Mouse (Mus musculus) bone marrow macrophage, adult 2 months (primary cell): ENCODE data around the gene Cog6. TPM values are rescaled to one million over a fixed set of nuclear protein-coding genes. Genes with fewer than 3 reads are reported as not detected.
"Not testable (repeated sequence)": the region's sequence is repeated elsewhere in the genome, so short reads cannot be mapped to it uniquely, and the experiment has no call there.

Experiments used
- H3K27ac ChIP-seq: 2 replicates; pipeline ENCODE4 v1.5.1; 2012; ENCODE audit warnings: low read depth, low read length; ENCODE audit not compliant: insufficient read depth
- H3K4me1 ChIP-seq: 2 replicates; pipeline ENCODE4 v1.6.1; 2012; ENCODE audit warnings: low read length; ENCODE audit not compliant: control insufficient read depth, insufficient read depth
- H3K4me3 ChIP-seq: 2 replicates; pipeline ENCODE4 v1.5.1; 2012; ENCODE audit warnings: mild to moderate bottlenecking, low read length, moderate library complexity; ENCODE audit not compliant: insufficient read depth
- CTCF ChIP-seq: IDR thresholded peaks from 2 replicates; pipeline ENCODE4 v1.5.1; 2012; ENCODE audit warnings: low read depth, mild to moderate bottlenecking, low read length, moderate library complexity
- POLR2A ChIP-seq: IDR thresholded peaks from 2 replicates; pipeline ENCODE4 v1.6.1; 2012; ENCODE audit warnings: mild to moderate bottlenecking, low read depth, low read length, borderline replicate concordance
- polyA plus RNA-seq: library from polyadenylated mRNA; stranded (reverse); fragments of >200 nt; gene quantifications from 2 replicates; pipeline ENCODE4 v1.2.4, GENCODE M21; 2012; ENCODE audit not compliant: missing spikeins, insufficient read depth, insufficient read length

The Cog6 gene
- polyA plus RNA-seq, 1 experiment = 18.6 TPM

- TF ChIP-seq CTCF (no peak), POLR2A (no peak)
- Histone ChIP-seq H3K27ac (no peak overlapping the region), H3K4me1 (0 out of 2 replicates have a peak, but pooled peaks cover 2% of the 10 kb centered on the region), H3K4me3 (no peak overlapping the region)
Measured at GRCm38 (mm10) chr3:52997381-52997780, 19.7 kb downstream of the Cog6 start.

DNA sequence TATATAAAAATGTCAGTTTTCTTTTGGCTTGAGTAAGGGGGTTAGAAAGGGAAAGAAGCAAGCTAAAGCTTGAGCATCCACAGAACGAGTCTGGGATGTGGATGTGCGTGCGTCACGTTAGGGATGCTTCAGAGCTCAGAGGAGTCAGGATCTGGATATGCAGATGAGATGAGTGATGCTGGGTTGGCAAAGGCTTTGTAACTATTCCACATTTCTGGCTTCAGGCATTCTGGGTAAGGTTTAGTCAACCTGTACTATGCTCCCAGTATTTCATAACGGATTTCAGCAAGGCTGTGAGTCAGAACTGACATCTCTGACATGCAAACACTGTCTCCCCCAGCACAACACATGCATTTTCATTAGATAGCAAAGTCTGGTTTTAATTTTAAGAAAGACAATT lies 20.4 kb downstream of the Cog6 start:
- no peak overlapping the region for H3K27ac ChIP-seq
- TF ChIP-seq CTCF (no peak), POLR2A (no peak)
- H3K4me3 ChIP-seq = no peak overlapping the region
- H3K4me1 ChIP-seq = 0 out of 2 replicates have a peak, but pooled peaks cover 2% of the 10 kb centered on the region

GRCm38 (mm10) chr3:52994666-52995065 lies 22.4 kb downstream of the Cog6 start:
- no peak overlapping the region for H3K4me3 ChIP-seq
- H3K4me1 ChIP-seq = no peaks in the 10 kb centered on the region
- TF ChIP-seq CTCF = peak; percentile 32; the same call in 1 of the 2 replicates
- no peak for TF ChIP-seq POLR2A
- H3K27ac ChIP-seq = no peak overlapping the region

- Histone ChIP-seq H3K27ac (no peak overlapping the region), H3K4me3 (no peak overlapping the region), H3K4me1 (no peaks in the 10 kb centered on the region)
- TF ChIP-seq CTCF (no peak), POLR2A (no peak)
Measured at GRCm38 (mm10) chr3:52993296-52993695, 23.7 kb downstream of the Cog6 start.

- no peak overlapping the region for H3K27ac ChIP-seq
- no peak overlapping the region for H3K4me3 ChIP-seq
- no peaks in the 10 kb centered on the region for H3K4me1 ChIP-seq
- no peak for TF ChIP-seq CTCF
- no peak for TF ChIP-seq POLR2A
Measured at GRCm38 (mm10) chr3:52990041-52990737, 26.8 kb downstream of the Cog6 start.

DNA sequence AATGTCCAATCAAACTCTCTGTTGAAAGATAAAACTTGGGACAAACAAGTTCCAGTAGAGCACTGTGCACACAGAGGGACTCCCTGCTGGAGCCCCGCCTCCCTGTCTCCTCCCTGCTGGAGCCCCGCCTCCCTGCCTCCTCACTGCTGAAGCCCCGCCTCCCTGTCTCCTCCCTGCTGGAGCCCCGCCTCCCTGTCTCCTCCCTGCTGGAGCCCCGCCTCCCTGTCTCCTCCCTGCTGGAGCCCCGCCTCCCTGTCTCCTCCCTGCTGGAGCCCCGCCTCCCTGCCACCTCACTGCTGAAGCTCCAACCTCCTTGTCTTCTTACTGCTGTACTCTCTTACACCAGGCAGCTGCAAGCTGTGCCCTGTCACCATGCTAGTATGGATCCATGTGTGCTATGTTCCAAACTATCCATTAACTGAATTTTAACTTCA lies 31.5 kb downstream of the Cog6 start:
- H3K4me1 ChIP-seq, H3K4me3 ChIP-seq, H3K27ac ChIP-seq: not testable (repeated sequence)

- no peak for TF ChIP-seq CTCF
- no peak for TF ChIP-seq POLR2A
- Histone ChIP-seq H3K4me3 (no peak overlapping the region), H3K27ac (no peak overlapping the region), H3K4me1 (0 out of 2 replicates have a peak, but pooled peaks cover 2% of the 10 kb centered on the region)
Measured at GRCm38 (mm10) chr3:52983772-52984171, 33.3 kb downstream of the Cog6 start.

GRCm38 (mm10) chr3:52982993-52983392 lies 34.0 kb downstream of the Cog6 start:
- no peak for TF ChIP-seq POLR2A
- no peak for TF ChIP-seq CTCF
- no peak overlapping the region for H3K27ac ChIP-seq

DNA sequence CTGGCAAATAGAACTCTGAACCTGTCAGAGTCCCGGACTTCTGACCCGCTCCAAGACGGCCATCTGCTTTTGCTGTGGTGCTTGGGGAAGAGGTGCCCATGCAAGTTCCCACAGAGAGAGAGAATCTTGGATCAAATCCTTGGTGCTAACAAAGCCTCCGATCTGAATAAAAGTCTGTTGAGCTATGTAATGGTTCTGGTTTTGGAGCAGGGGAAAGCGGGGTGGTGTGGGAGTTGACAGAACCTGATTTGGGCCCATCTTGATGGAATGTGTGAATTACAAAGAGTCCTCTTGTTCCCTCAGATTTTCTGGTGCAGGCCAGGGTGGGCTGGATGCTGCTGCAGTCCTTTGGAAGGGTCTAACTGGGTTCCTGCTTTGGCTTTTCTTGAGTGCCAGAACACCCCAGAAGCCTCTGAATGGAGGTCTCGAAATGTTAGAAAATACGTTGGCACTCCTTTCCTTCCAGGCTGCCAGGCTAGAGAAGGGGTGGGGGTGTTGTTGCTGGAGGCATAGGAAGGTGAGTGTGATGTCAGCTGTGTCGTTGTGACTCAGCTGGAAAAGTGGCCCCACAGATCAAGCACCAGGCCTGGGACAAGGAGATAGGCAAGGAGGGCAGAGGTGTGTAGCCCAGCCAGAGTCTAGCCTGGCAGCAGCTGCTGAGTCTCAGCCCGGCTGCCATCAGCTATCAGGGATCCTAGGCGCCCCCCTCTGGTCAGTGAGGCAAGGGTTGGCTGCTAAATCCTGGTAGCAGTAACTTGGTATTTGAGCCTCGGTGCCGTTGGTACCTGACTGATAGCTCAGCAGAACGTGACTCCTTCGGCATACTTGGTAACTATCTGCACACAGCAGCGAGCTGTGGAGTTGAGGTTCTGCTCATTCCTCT lies 42.1 kb downstream of the Cog6 start:
- no peak overlapping the region for H3K4me3 ChIP-seq
- peak; percentile 36; the same call in 1 of the 2 replicates for TF ChIP-seq CTCF
- no peak for TF ChIP-seq POLR2A
- H3K27ac ChIP-seq = no peak overlapping the region
- H3K4me1 ChIP-seq = peaks cover 2% of the 10 kb centered on the region; the same call in 1 of the 2 replicates

More at GRCm38 (mm10) chr3:52982993-52983392, 34.0 kb downstream of the Cog6 start:
- H3K4me1 ChIP-seq = 0 out of 2 replicates have a peak, but pooled peaks cover 2% of the 10 kb centered on the region
- H3K4me3 ChIP-seq = no peak overlapping the region

GRCm38 (mm10) chr3:52972916-52973315 lies 44.1 kb downstream of the Cog6 start:
- Histone ChIP-seq H3K27ac (no peak overlapping the region), H3K4me1 (peaks cover 2% of the 10 kb centered on the region; the same call in 1 of the 2 replicates), H3K4me3 (no peak overlapping the region)
- TF ChIP-seq POLR2A (no peak), CTCF (no peak)
